Mouse (Mus musculus) ovary, adult 18-20 months (tissue): ENCODE data around the gene Galnt10.

Experiments used
- DNase-seq: peaks from one replicate; pipeline ENCODE4 v3.0.0; 2022; ENCODE audit warnings: low spot score, mixed read lengths

Galnt10 gene

DNA sequence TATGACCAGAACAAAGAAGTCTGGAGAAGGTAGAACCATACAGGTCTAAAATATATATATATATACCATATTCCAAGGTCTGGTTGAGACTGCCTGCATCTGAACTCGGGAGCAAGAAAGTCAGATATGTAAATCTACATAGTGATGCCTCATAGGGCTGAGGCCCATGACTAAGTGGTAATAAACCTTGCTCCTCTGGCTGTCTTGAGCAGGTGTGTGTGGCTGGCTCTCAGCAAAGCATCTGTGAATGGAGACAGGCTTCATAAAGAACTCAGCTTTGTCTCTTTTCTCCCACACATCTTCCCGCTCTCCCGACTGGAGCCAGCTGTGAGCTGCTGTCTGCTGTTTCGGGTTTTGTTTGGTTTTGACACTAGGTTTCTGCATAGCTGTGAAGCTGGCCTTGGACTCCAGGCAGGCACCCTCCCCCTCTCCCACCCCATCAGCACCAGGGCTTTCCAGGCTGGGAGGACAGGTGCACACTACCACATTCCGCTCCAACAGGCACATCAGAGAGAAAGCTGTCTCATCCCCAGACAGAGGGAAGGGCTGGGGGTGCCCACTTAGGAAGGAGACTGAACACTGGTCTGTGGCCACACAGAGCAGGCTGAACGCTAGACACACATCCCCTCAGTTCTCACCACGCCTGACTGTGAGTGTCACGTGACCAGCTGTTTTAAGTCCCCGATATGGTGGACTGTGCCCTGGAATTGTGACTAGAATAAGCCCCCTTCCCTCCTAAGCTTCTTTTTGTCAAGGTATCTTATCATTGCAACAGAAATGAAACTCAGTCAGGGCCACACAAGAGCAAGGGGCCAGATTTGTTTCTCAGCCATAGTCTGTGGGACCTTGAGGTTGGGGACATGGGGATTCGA is 87.4 kb downstream of the Galnt10 start:
- DNase-seq: no peak

DNA sequence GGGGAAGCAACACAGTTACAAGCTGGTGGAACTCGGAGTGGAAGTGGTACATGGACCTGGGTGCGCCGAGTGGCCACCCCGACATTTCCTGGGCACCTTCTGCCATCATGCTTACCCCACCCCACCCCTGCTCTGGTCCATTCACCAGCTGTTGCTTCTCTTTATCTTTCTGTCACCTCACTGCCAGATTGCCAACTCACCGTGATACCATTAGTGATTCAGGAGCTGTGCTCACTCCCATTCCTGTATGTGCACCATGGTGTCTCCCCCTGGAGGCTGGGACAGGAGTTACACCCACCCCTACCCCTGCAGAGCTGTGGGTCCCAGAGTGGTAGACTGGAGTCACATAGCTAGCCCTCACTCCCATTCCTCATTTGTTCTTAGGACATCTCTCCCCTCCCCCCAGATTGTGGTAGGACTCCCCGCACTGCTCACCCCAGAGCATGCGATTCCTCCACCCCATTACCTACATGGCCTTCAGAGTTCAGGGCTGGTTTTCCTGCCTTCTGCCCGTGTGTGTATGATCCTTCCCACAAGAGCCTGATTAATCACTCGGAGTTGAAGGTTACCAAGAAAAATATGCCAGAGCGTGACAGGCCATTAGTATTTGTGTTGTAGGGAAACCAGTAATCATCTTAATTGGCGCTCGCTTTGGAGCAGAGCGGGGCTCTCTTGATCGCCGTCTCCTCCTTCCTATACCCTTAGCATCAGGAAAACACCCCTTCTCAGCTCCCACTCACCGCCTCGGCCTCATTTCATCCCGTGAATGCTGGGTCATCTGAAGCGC is 102.2 kb downstream of the Galnt10 start:
- no peak for DNase-seq

DNA sequence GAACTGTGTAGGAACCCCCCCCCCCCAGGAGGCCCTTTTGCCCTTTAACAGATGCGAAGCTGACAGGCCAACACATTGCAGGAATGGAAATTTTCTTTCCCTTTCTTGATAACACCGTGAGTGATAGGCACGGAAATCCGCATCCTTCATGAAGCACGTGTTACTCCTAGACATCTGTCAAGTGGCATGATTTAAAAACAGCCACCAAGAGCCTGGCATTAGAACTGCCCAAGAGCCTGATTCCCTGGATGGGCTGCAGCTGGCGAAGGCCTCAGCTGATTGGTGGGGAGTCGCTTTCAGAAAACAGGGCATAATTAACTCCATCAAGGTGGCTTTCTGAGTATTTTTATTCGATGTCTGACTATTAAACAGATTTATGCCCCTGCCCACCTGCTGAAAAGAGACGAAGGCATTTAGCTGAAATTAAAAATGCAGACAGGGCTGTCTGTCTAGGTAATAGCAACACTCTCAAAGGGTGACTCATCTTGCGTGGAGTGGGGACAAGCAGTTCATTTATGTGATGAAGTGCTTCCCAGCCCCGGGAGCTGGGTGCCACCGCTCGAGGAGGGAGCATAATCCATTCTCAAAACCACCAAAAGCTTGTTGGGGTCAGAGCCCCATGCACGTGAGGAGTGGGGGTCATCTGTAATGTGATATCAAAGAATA is 108.4 kb downstream of the Galnt10 start:
- no peak for DNase-seq

GRCm38 (mm10) chr11:57758621-57759020 is 113.4 kb downstream of the Galnt10 start:
- no peak for DNase-seq

GRCm38 (mm10) chr11:57760509-57761058 is 115.3 kb downstream of the Galnt10 start:
- no peak for DNase-seq

- DNase-seq: no peak
Observed at GRCm38 (mm10) chr11:57761347-57761746, 116.1 kb downstream of the Galnt10 start.

DNA sequence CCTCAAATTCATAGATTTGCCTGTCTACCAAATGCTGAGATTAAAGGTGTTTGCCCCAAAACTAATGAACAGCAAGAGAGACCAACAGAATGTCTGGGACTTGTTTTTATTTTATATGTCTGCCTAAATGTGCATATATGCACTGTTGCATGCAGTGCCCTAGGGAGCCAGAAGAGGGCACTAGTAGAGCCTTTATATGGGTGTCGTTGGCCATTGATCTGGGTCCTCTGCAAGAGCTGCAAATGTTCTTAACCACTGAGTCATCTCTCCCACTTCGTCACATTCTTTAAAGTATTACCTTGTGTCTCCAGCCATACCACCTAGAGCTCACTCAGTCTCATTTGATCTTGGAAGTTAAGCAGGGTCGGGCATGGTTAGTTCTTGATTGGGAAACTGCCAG is 118.9 kb downstream of the Galnt10 start:
- DNase-seq: no peak

DNA sequence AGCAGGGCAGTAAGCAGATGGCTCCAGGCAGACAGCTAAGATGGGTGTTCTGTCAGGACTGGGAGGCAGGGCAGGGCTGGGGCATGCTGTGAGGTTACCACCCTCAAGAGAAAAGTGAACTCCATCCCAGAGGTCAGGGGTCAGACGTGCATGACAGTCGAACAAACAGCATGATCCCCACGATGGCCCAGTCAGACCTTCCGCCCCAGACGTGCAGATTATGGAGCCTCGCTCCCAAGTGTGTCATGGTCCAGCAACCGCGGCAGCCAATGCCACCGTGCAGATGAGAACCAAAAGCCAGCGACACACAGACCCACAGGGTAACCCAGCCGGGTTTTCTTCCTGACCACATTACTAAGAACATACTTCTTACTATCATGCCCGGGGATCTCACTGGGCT is 121.4 kb downstream of the Galnt10 start:
- DNase-seq: no peak

GRCm38 (mm10) chr11:57767171-57767570 is 121.9 kb downstream of the Galnt10 start:
- DNase-seq: no peak

- DNase-seq: no peak
Observed at GRCm38 (mm10) chr11:57770776-57771175, 125.5 kb downstream of the Galnt10 start.

GRCm38 (mm10) chr11:57771676-57772075 is 126.4 kb downstream of the Galnt10 start:
- no peak for DNase-seq

DNA sequence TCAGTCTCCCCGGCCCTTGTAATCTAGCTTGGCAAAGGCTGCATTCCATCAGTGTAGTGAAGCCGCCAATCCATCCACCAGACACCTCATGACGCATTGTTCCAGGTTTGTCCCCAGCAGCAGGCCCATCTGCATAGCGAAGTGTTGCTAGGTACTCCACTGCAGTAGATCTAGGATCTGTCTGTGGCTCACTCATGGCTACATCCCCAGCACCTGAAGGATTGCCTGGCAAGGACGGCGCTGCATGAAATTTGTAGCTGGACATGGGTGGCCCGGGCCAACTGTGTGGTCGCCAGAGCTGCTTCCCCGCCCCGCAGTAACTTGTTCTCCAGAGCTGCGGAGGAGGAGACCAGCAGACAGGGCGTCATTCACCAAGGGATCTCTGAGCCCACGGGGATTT is 128.2 kb downstream of the Galnt10 start:
- DNase-seq: no peak

DNA sequence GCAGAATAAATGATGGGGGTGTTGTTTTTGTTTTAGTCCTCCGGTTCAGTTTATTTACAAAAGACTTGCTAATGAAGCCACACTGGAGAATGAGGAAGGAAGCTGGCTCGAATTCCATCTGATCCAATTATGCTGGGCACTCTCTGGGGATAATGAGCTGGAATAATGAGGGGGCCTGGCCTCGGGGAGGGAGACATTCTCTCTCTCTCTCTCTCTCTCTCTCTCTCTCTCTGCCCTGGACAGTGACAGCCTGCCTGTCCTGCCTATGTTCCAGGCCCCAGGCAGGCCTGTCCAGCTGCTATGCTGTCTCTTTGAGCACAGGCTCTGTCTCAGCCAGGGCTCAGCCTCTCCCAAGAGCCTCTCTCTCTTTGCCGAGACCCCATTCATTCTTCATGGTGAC is 128.7 kb downstream of the Galnt10 start:
- DNase-seq: no peak

GRCm38 (mm10) chr11:57775868-57776267 is 130.6 kb downstream of the Galnt10 start:
- DNase-seq: no peak

DNA sequence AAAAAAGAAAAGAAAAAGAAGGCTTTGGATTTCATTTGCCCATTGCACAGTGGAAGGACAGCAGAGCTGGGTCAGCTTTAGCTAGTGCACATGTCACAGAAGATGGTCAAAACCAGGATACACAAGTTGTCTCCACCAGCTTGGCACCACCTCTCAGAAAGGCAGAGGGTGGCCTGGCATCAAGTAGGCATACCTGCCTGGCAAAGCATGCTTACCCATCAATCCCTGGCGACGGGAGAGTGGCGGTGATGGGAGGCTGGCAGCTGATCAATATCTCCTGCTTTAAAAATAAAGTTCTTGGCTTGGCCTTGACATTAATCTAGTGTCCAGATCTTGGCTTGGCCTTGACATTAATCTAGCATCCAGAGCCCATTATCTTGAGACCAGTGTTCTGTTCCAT is 131.3 kb downstream of the Galnt10 start:
- no peak for DNase-seq

DNA sequence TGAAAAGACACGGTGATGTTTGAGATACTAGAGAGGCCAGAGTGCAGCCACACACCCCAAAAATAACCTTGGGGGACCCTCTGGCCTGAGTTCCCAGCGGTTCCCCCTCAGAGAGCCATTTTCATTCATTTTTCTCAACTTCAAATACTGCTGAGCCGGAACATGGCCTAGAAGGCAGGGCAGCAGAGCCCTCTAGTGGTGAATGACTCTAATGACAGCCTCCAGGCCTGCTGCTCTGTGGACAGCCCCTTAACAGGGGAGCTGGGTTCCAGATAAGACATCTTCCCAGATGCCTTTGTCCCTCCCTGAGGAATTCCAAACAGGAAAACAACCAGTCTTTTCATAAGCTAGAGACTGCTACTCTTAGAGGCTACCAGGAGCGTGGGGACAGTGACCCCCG is 133.1 kb downstream of the Galnt10 start:
- DNase-seq: no peak

- DNase-seq: no peak
Observed at GRCm38 (mm10) chr11:57779824-57780223, 134.6 kb downstream of the Galnt10 start.

DNA sequence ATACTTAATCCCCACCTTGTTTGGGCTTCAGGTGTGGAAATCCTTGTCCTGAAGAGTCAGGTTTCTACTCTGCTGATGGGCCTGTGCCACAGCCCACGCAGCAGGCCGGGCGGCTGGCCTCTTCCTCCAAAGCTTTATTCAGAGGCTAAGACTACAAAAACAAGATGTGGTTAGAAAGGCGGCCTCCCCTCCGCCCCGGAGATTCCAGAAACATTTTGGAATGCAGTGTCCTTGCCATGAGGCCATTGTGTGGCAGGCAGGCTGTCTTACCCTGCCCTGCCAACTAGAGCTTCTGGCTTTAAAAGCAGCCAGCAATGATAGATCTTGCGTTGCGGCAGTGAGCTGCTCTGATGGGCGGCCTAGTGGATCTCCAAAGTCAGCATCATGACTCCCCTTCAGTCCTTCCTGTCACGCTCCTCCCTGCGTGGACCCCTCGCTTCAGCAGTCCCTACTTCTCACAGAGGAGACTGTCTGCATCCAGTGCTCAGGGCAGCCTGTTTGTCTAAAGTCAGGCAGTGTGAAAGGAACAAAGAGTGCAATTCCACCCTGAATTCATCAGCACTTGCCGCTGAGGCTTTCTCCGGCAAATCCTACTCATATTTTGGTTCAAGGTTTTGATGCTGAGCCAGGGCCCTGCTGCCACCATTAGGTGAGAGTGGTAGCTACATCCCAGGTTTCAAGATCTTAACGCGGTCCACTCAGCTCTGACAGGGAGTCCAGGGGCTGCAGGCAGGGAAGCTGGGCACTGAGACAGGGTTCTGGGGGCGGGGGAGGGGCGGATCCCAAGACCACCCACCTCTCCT is 141.6 kb downstream of the Galnt10 start:
- no peak for DNase-seq

DNA sequence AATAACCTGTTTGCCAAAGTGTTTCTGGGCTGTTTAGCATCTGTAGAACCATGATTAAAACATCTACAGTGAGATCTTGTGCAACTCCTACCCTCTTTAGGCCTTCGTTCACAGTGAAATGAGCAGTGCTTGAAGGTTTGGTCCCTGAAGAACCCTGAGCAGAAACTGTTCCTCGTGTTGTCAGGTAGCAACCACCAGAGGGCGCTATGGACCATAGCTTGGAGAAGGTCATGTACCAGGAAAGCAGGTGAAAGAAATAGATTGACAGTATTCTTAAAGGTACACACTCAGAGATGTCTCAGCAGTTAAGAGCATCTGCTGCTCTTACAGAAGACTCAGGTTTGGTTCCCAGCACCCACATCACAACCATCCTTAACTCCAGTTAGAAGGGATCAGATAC is 142.7 kb downstream of the Galnt10 start:
- no peak for DNase-seq

- no peak for DNase-seq
Observed at GRCm38 (mm10) chr11:57790866-57791535, 145.8 kb downstream of the Galnt10 start.

DNA sequence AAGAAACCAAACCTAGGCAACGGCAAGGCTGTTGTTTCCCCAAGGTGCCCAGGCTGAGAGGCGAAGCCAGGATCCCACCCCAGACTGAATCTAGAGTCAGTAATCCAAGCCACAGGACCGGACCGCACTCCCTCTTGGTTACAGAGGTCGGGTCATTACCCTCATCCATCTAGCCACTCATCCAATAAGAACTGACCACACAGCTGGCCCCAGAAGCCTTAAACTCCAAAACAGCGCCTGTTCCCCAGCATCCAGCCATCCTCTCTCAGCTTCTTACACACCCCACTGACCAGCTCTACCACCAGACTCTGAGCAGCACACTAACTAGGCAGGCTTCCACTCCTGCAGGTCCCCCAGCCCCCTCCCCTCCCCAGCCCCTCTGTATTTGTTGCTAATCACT is 149.8 kb downstream of the Galnt10 start:
- DNase-seq: no peak
